Mouse (Mus musculus): ENCODE measurements around the gene Gif. TPM values are rescaled to one million over a fixed set of nuclear protein-coding genes. Genes with fewer than 3 reads are reported as not detected.
A peak's percentile ranks its signal among the peaks of the same experiment; 100 is the strongest.

Gif gene
- not detected for total RNA-seq (2021)
- long read RNA-seq, result 0 reads

DNA sequence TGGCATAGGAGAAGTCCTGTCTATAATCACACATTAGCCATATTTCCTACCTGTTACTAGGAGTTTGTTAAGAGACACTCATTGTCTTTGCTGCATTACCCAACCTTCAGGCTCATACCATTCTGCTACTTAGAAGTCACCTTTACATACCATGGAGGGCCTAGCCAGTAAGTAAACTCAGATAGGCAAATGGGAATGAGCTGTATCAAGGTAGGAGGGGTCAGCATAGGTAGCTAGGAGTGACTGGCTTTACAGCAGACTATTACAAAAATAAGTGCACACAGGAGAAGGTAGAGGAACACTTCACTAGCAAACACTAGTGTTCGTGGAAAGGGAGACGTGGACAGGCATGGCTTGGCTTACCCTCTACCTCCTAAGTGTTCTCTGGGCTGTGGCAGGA lies at the start of gene Gif:
Gene Gif (plus strand): TSS at position 257 of the 400 bp plus-strand sequence.
- no peak for DNase-seq (ENCODE audit: low spot score in 2 of 2)

DNA sequence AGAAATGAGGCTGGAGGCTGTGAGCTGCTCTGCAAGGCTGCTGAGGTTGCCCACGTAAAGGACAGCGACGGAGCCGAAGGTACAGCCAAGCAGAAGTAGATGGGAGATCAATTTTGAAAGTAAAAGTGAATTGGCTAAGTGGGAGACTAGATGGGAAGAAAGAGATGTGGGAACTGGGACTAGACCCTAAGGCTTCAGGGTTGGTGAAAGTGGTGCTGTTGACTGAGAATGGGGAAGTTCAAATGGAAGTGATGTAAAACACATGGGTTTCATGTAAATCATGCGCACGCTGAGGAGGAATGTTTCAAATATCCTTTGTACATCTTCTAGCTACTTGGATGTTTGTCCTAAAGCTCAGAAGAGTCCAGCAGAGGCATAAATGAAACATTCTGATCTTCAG lies 49.0 kb upstream of the Gif start:
- no peak for DNase-seq (ENCODE audit: low spot score in 2 of 2)

GRCm38 (mm10) chr19:11712451-11712850 lies 34.9 kb upstream of the Gif start:
- DNase-seq (ENCODE audit: low spot score in 2 of 2), result no peak

DNA sequence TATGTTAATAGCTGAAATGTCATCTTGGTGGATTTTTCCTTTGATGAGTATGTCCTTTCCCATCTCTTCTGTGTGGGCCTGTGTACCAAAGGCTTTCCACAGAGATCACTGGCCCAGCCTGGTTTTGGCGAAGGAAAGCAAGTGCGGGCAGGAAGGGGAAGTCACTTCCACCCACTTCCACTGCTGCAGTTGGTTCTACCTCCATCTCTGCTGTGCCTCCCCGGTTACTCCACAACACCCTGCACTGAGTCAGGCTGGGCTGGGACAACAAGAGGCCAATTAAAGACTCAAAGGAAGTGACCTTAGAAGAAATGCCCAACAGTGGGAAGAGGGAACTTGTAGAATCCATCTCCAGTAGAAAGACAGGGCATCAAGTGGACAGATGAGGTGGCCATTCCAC lies 27.3 kb upstream of the Gif start:
- DNase-seq (ENCODE audit: low spot score in 2 of 2), result no peak

DNA sequence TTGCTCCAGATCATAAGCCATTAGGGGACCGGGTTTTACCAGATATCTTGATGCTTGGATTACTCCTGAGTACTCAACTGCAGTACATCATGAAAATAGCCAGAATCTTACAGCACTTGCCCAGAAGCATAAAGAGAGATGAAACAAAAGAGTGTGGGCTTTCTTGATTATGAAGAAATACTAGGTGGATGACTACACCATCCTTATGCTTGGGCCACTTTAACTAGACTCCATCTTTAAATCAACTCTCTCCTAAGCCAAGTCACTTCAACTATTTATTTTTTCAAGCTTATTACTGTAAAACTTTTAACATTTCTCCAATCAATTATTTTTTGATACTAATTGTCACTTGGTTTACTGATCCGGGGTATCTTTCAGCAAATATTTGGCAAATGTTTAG lies 23.5 kb upstream of the Gif start:
- DNase-seq (ENCODE audit: low spot score in 2 of 2), result no peak

DNA sequence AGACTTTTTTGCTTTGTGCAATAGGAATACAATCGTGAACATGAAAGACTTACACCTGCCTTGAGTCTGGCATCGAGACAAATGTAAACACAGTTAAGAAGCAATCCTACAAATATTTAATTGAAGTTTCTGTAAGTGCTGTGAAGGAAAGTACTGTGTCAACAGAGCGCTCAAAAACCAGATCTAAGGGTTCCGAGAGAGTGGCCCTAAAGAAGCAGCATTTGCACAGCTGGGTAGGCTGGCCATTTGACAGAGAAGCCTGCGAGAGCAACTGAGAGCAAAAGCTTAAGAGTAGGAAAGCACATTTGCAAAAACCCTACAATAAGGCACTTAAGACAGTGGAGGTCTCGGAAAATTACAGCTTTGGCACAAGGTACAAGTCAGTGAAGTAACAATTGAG lies 23.1 kb upstream of the Gif start:
- no peak for DNase-seq (ENCODE audit: low spot score in 2 of 2)

GRCm38 (mm10) chr19:11725915-11726314 lies 21.4 kb upstream of the Gif start:
- no peak for DNase-seq (ENCODE audit: low spot score in 2 of 2)

GRCm38 (mm10) chr19:11727304-11727703 lies 20.1 kb upstream of the Gif start:
- no peak for DNase-seq (ENCODE audit: low spot score in 2 of 2)

DNA sequence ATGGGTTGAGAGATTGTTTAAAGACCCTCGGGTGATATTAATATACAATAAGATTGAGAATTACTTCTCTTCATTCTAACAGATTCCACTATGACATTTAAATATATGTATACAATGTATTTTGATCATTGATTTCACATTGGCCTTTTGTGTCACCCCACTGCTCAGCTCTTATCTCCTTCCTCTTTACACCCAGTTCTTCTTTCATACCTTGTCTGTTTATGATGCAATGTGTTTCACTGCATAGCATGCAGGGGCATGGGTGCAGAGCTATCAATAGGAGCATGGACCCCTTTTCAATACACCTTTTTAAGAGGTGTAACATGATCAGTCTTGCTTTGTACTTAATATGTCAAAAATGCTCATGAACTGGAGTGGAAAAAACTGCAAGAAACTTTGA lies 17.1 kb upstream of the Gif start:
- DNase-seq (ENCODE audit: low spot score in 2 of 2), result no peak

DNA sequence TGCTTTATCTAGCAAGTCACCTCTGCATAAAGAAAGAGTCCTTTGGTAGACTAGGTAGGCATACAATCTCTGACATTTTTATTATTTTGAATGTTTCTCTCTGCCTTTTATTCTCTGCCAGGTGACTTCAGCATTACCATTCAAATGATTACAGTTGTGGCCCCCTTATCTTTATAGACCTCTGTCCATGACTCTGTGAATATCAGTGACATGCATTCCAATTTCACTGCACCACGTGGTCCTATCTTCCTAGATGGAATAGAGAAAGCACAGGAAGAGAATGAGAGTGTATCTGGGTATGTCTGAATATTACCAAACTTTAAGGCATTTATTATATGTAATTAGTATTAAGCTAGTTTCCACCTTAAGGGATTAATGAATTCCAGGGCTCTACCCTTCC lies 10.9 kb upstream of the Gif start:
- DNase-seq (ENCODE audit: low spot score in 2 of 2), result no peak

DNA sequence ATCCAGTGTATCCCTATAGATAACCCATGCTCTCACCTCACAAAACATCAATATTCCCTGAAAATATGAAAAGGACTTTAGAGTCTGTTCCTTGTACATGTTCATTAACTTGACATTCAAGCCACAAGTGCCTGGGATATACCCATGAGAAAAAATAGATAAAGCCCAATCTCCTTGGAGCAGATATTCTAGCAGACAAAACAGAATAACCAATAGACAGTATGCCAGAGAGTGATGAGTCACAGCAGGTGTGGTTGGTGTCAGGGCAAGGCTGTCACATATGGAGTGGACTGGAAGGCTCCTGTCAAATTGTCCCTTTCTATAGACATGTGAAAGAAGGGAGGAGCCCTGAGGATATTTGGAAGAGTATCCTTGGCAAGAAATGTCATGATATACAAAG lies 1.7 kb upstream of the Gif start:
- DNase-seq (ENCODE audit: low spot score in 2 of 2), result no peak

- DNase-seq (ENCODE audit: low spot score in 2 of 2), result no peak
Observed at GRCm38 (mm10) chr19:11765059-11765458, 17.7 kb downstream of the Gif start.

DNA sequence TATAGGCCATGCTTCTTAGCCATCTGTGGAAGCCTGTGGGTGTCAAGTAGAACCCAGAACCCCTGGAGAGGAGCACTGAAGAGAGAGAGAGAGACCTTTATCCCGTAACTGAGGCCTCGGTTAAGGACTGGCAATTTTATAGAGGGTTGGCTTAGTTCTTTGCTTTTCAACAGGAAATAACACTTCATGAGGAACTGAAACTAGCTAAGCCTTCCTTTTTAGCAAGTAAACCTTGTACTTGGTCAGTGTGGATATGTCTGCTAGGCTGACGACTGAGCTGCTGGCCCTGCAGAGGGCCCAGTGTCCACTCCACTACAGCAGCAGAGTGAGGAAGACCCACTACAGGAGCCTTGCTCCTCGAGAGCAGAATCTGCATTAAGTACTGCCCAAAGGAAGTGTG lies 19.1 kb downstream of the Gif start:
- DNase-seq (ENCODE audit: low spot score in 2 of 2), result no peak

DNA sequence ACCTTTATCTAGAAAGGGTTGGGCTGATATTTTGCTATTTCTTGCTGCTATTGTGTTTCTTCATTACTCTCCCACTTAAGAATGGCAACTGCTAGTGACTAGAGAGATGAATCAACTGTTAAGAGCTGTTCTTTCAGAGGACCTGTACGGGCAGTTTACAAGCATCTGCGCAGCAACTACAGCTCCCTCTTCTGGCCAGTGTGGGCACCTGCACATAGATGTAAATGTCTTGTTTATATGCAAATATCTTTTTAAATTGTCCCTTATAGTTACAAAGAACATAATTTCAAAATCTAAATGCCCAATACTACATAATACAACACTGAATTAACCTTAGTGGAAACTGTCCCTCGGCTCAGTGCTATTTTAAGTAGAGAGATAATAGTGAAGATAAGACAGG lies 20.8 kb downstream of the Gif start:
- peak in 1 of 2 experiments; percentile 27 for DNase-seq (ENCODE audit: low spot score in 2 of 2)

DNA sequence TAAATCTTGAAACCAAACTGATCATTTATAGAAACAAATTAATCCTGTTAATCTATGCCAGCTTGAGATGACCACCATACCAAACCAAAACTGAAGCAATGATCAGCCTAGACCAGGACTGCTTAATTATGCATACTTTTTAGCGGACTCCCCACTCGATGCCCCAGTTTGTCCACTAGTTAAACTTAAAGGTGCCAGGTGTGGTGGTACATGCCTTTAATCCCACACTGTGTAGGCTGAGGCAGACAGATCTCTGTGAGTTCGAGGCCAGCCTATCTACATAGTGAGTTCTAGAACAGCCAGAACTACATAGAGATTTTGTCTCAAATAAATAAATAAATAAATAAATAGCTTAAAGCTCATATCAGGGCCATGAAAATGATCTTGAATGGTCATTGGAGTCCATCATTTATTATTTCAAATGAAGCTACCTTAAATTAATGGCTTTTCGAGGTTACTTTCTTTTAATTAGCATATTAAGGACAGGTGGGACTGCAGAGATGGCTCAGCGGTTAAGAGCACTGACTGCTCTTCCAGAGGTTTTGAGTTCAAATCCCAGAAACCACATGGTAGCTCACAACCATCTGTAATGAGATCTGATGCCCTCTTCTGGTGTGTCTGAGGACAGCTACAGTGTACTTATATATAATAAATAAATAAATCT lies 22.0 kb downstream of the Gif start:
- DNase-seq (ENCODE audit: low spot score in 2 of 2), result no peak

DNA sequence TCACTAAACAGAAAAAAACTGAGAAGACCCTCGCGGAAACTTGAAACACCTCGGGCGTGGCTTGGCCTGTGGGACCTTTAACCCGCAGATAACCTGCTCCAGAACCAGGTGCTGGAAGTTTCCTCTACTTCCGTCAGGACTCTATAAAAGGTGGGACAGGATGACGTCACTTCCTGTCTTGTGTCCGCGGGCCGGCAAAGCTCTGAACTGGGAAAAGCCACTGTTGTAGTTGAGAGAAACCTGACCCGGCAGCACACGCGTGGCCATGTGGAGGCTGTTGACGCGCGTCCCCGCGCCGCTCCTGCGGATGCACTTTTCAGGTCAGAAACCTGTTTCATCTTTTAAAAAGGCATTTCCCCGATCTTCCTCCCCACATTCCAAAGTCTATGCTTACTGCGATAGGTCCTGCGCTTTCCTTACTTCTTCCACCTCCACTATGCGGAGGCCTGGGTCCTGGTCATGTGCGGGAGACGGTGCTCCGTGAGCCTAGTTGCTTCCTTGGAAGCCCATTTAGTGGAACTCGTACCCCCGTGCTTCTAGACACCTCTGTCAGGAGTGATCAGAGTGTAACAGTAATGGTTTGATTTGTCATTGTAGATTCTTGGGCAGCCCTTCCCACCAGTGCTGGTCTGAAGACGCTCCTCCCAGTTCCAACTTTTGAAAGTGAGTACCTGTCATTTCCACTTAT lies 23.0 kb downstream of the Gif start, which contains the start of gene Mrpl16:
Gene Mrpl16 (plus strand): TSS at position 187 of the 688 bp plus-strand sequence.
- peak; percentile 91 to 93 for DNase-seq (ENCODE audit: low spot score in 2 of 2)

GRCm38 (mm10) chr19:11777191-11777865 lies 30.0 kb downstream of the Gif start:
- DNase-seq (ENCODE audit: low spot score in 2 of 2), result peak; percentile 75 to 79

DNA sequence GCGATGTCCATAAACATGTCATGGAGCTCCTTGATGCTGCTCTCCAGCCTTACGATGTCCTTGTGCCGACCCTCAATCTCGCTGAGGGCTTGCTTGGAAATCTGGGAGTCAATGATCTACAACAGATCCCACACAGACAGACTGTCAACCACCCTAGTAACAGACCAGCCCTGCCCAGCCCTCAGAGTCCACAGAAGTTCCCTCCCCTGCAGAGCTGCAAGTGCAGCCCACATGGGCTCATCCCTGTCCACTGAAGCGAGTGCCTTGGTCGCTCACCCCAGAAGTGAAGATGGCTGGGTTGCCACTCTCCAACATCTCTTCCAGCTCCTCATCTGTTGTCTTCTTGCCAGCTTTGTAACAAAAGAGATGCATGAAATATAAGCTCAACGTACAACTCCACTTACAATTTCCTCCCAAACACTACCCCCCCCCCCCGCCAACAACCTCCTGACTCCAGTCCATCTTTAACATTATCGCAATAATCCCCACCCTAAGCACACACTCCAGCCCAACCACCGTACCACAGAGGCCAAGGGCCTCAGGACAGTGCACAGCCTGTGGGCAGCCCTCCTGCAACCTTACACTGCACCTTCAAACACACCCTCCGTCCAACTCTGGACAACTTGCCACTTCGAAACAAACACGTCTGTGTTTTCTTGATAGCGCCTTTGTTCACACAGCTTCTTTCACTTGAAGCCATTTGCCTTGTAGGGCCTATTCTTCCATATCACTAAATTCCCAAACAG lies 38.2 kb downstream of the Gif start:
- no peak for DNase-seq (ENCODE audit: low spot score in 2 of 2)

DNA sequence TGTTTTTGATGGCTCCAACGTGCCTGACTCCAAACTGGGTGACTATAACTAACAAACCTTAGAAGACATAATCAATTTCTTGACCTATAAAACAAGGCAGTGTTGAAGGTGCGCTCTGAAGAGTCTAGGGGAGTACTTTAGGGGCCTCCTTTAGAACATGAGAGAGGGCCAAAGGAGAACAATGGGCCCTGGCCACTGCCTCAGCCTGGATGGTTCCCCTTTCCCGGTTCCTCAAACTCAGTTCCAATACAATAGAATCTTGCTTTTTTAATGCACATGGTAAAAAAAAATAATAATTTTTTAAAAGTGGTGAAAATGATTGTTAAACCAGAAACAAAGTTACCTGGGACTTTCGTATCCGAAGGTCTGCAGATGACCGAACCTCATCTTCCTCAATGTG lies 40.5 kb downstream of the Gif start:
- no peak for DNase-seq (ENCODE audit: low spot score in 2 of 2)

GRCm38 (mm10) chr19:11788876-11789275 lies 41.5 kb downstream of the Gif start:
- DNase-seq (ENCODE audit: low spot score in 2 of 2), result no peak

GRCm38 (mm10) chr19:11791825-11792224 lies 44.5 kb downstream of the Gif start:
- DNase-seq (ENCODE audit: low spot score in 2 of 2), result no peak

Data from layer of hippocampus, postnatal 10 days (tissue).